Mouse (Mus musculus) liver, embryonic 16.5 days (tissue): ENCODE data around the gene Tmem231. TPM values are rescaled to one million over a fixed set of nuclear protein-coding genes. Genes with fewer than 3 reads are reported as not detected.

ENCODE experiments used
- ATAC-seq: fragments of 200-750 bp; cut with Nextera tagmentation; 2 replicates; pipeline ENCODE4 v1.8.0; 2017; ENCODE audit warnings: low read depth, mild to moderate bottlenecking, moderate number of reproducible peaks, moderate library complexity
- H3K27ac ChIP-seq: fragments of 300-500 bp; sonication (generic); 2 replicates; pipeline ENCODE4 v1.5.1; 2014; ENCODE audit warnings: mild to moderate bottlenecking, low read length
- H3K27me3 ChIP-seq: fragments of 300-500 bp; sonication (generic); 2 replicates; pipeline ENCODE4 v1.6.1; 2014; ENCODE audit warnings: low read depth, low read length, mixed read lengths; ENCODE audit not compliant: control insufficient read depth, insufficient read depth
- H3K36me3 ChIP-seq: fragments of 300-500 bp; sonication (generic); 2 replicates; pipeline ENCODE4 v1.6.1; 2014; ENCODE audit warnings: mild to moderate bottlenecking; ENCODE audit not compliant: control insufficient read depth, insufficient read depth
- H3K4me1 ChIP-seq: fragments of 300-500 bp; sonication (generic); 2 replicates; pipeline ENCODE4 v1.6.1; 2014; ENCODE audit warnings: low read depth, low read length, mixed read lengths; ENCODE audit not compliant: control insufficient read depth
- H3K4me2 ChIP-seq: fragments of 300-500 bp; sonication (generic); 2 replicates; pipeline ENCODE4 v1.6.1; 2014; ENCODE audit warnings: low read depth, low read length, mixed read lengths
- H3K4me3 ChIP-seq: fragments of 300-500 bp; sonication (generic); 2 replicates; pipeline ENCODE4 v1.5.1; 2014; ENCODE audit warnings: low read depth, mild to moderate bottlenecking, low read length
- H3K9ac ChIP-seq: fragments of 300-500 bp; sonication (generic); 2 replicates; pipeline ENCODE4 v1.6.1; 2014; ENCODE audit warnings: low read depth, low read length
- H3K9me3 ChIP-seq: fragments of 300-500 bp; sonication (generic); replicated peaks from 2 replicates; pipeline ENCODE4 v1.6.1; 2016; ENCODE audit warnings: low read length; ENCODE audit not compliant: control insufficient read depth
- WGBS: fragments of 180-500 bp; shearing (Covaris S2); extraction: QIAGEN DNeasy Blood & Tissue Kit; methylation state at CpG from one replicate; pipeline ENCODE4 v1.1.7; 2014; ENCODE audit not compliant: insufficient replicate concordance; 5-methylcytosine and 5-hydroxymethylcytosine counted together
- polyA plus RNA-seq: library from polyadenylated mRNA; unstranded; fragments of >200 nt; fragmentation: Nextera tagmentation; extraction: Ambion mirVana; gene quantifications from 2 replicates; pipeline ENCODE4 v1.2.1, GENCODE M21; 2015

The Tmem231 gene
- polyA plus RNA-seq, 1 experiment from 2014 or later: 1.8 TPM

DNA sequence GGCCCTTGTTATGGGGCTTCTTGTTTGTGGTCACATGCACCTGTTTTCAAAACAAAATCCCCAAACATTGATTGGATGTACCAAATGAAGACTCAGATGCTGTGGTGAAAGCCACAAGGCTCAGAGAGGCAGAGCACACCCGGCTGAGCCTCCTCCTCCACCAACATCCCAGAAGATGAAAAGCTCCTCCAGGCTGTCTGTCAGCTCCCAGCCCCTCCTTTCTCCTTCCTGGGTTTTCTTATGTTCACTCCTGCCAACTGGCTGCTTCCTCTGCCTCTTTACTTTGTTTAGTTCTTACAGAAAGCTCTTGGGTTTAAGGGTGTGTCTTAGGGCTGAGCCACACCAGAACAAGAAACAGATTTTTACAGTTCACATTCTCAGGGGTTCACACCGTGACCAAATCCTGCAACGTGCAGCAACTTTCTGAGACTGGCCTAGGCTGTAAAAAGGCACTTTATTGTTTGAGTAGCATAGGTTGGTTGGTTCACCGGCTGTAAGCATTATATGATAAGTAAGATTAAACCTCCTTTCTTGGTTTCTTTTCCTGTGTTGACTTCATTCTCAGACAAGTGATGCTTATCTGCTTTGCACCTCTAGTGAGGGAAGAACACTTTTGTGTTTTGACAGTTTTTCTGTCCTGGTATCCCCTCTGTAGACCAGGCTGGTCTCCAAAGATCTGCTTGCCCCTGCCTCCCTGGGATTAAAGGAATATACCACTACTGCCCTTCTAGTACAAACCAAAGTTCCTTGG lies 21.3 kb upstream of the Tmem231 start:
- no peak overlapping the region for H3K4me3 ChIP-seq
- no peak overlapping the region for H3K9ac ChIP-seq
- peaks cover 30% of the 10 kb centered on the region for H3K36me3 ChIP-seq
- 64% methylated on average over 4 of the region's 4 CpGs for WGBS
- no peak overlapping the region for H3K27ac ChIP-seq
- no peaks in the 10 kb centered on the region for H3K9me3 ChIP-seq
- H3K27me3 ChIP-seq: no peaks in the 10 kb centered on the region
- no peak for ATAC-seq
- H3K4me1 ChIP-seq: no peaks in the 10 kb centered on the region
- no peak overlapping the region for H3K4me2 ChIP-seq

DNA sequence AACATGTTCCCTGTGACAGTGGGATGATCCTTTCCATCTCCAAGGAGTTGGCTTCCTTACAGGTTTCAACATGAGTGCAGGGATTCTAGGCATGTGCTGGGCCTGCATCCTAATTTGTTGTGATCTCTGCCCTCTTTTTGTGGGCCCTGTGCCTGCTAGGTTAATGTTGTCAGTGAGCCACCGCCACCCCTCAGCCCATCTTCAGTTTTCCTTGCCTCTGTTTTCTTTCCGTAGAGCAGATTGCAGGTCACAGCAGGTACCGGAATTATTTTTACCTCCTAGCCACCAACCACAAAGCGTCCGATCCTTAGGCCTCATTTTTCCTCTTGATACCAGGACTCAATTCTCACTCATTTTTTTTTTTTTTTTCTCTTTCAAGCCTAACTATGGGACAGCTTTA lies 18.3 kb upstream of the Tmem231 start:
- ATAC-seq: no peak
- Histone ChIP-seq H3K4me2 (no peak overlapping the region), H3K27me3 (no peaks in the 10 kb centered on the region), H3K9ac (no peak overlapping the region), H3K27ac (no peak overlapping the region), H3K36me3 (peaks cover 38% of the 10 kb centered on the region), H3K4me1 (no peaks in the 10 kb centered on the region), H3K9me3 (no peaks in the 10 kb centered on the region), H3K4me3 (no peak overlapping the region)
- 88% methylated on average over 5 of the region's 5 CpGs for whole genome bisulfite sequencing

DNA sequence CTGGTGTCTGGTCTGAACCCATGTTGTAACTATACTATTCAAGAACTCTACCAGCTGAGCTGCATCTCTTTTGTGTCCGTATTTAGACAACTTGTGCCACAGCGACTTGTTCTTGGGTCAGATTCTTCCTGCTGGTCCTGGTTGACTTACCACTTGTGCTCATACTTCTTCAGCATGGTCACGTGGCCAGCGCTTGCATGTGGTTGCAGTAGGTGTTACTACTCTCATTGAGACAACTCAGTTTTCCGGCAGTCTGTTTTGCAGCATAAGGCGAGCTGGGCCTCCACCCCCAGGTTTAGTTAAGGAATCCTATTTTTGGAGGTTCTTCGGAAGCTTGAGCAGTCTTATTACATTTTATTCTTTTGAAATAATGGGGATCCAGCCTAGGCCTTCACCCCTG lies 17.6 kb upstream of the Tmem231 start:
- Histone ChIP-seq H3K9me3 (no peaks in the 10 kb centered on the region), H3K27me3 (no peaks in the 10 kb centered on the region), H3K9ac (no peak overlapping the region), H3K4me3 (no peak overlapping the region), H3K4me1 (no peaks in the 10 kb centered on the region), H3K36me3 (peaks cover 33% of the 10 kb centered on the region), H3K4me2 (no peak overlapping the region), H3K27ac (no peak overlapping the region)
- ATAC-seq: no peak
- 89% methylated on average over 7 of the region's 7 CpGs for WGBS

DNA sequence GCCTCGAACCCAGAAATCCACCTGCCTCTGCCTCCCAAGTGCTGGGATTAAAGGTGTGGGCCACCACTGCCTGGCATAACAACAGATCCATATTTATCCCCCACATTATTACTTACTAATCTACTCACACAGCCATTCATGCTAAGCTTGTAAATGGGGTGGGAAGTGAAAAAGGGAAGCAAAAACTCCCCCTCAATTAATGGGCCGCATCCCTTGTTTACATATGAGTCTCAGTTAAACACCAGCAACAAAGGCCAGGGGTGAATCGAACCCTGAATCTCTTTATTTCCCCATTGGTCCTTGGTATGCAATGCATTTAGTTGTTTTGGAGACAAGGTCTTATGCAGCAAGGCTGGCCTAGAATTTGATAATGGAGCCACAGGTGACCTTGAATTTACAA lies 17.2 kb upstream of the Tmem231 start:
- Histone ChIP-seq H3K36me3 (peaks cover 32% of the 10 kb centered on the region), H3K4me1 (no peaks in the 10 kb centered on the region), H3K27ac (no peak overlapping the region), H3K9me3 (no peaks in the 10 kb centered on the region), H3K27me3 (no peaks in the 10 kb centered on the region), H3K4me2 (no peak overlapping the region), H3K4me3 (no peak overlapping the region), H3K9ac (no peak overlapping the region)
- no peak for ATAC-seq
- WGBS: 79% methylated on average over 3 of the region's 3 CpGs

DNA sequence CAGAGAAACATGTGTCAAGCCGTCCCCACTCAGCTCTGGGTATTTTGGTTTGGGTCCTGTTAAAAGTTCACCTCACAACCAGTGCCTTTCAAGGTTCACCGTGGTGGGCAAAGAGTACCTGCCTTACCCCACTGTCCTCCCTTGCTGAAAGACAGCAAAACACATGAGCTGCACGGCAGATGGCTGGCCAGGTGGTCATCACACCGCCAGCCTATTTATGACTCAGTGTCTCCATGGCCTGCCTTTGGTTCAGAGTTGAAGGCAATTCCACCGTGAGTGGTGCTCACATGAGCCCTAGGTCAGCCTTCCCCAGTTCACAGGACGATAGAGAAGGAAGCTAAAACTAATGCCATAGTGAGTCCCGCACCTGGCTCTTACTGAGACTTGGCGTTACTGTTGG lies 14.3 kb upstream of the Tmem231 start:
- Histone ChIP-seq H3K27ac (no peak overlapping the region), H3K9me3 (no peaks in the 10 kb centered on the region), H3K4me2 (no peak overlapping the region), H3K4me1 (no peaks in the 10 kb centered on the region), H3K9ac (no peak overlapping the region), H3K36me3 (peaks cover 31% of the 10 kb centered on the region), H3K27me3 (no peaks in the 10 kb centered on the region), H3K4me3 (no peak overlapping the region)
- 85% methylated on average over 8 of the region's 8 CpGs for WGBS
- no peak for ATAC-seq

DNA sequence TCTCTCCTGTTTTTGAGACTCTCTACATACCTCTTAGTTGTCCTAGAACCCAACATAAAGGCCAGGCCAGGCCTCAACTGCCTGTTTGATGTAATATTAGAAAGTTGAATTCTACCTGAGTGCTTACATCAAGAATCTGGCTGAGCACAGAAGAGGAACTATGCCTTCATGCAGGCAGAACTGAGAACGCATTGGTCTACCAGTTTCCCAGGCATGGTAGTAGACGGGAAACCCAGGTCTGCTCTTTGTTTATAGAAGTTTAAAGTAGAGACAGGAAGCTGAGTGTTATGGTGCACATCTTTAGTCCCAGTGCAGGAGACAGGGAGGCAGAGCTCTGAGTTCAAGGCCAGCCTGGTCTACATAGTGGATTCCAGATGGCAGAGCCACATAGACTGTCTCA lies 13.5 kb upstream of the Tmem231 start:
- Histone ChIP-seq H3K4me2 (no peak overlapping the region), H3K27me3 (no peaks in the 10 kb centered on the region), H3K4me3 (no peak overlapping the region), H3K27ac (no peak overlapping the region), H3K9ac (no peak overlapping the region), H3K9me3 (no peaks in the 10 kb centered on the region), H3K4me1 (no peaks in the 10 kb centered on the region), H3K36me3 (peaks cover 30% of the 10 kb centered on the region)
- no peak for ATAC-seq
- WGBS: 72% methylated on average over 2 of the region's 2 CpGs

DNA sequence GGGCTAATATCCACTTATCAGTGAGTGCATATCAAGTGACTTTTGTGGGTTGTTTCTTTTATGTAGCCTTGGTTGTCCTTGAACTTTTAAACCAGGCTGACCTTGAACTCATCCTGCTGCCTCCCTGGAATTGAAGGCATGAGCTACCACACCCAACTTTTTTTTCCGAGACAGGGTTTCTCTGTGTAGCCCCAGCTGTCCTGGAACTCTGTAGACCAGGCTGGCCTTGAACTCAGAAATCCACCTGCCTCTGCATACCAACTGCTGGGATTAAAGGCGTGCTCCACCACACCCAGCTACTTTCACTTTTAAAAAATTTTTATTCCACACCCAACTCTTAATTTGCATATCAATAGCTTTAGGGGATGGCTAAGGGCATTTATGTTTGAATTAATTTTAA lies 9.9 kb upstream of the Tmem231 start:
- no peak for ATAC-seq
- H3K9me3 ChIP-seq: no peaks in the 10 kb centered on the region
- no peaks in the 10 kb centered on the region for H3K27me3 ChIP-seq
- no peak overlapping the region for H3K4me3 ChIP-seq
- peaks cover 28% of the 10 kb centered on the region for H3K36me3 ChIP-seq
- H3K4me1 ChIP-seq: peaks cover 16% of the 10 kb centered on the region
- no peak overlapping the region for H3K9ac ChIP-seq
- WGBS: 84% methylated on average over 2 of the region's 2 CpGs
- no peak overlapping the region for H3K27ac ChIP-seq
- H3K4me2 ChIP-seq: no peak overlapping the region

DNA sequence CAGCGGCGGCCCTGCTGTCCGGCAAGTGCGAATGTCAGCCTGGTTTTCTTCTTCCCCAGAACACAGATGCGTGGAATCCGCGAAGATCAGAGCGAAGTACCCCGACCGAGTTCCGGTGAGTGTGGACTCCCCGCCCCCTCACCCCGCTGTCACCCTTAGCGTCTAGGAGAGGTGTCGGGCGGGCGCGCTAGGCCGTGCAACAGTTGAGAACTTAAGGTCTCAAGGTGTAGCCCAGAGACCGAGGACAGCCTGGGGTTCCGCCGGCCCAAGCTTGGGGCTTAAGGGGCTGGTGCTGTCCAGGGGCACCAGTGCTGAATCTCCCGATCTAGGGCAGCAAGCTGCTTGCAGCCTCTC lies 7.4 kb upstream of the Tmem231 start:
- peak; percentile 14 for ATAC-seq
- Histone ChIP-seq H3K9me3 (no peaks in the 10 kb centered on the region), H3K4me3 (peak overlapping the region; percentile 96), H3K4me1 (peaks cover 18% of the 10 kb centered on the region), H3K36me3 (peaks cover 15% of the 10 kb centered on the region), H3K27ac (peak overlapping the region; percentile 89), H3K27me3 (no peaks in the 10 kb centered on the region), H3K9ac (peak overlapping the region; percentile 96), H3K4me2 (peak overlapping the region; percentile 76)
- 0% methylated on average over 23 of the region's 23 CpGs for WGBS

DNA sequence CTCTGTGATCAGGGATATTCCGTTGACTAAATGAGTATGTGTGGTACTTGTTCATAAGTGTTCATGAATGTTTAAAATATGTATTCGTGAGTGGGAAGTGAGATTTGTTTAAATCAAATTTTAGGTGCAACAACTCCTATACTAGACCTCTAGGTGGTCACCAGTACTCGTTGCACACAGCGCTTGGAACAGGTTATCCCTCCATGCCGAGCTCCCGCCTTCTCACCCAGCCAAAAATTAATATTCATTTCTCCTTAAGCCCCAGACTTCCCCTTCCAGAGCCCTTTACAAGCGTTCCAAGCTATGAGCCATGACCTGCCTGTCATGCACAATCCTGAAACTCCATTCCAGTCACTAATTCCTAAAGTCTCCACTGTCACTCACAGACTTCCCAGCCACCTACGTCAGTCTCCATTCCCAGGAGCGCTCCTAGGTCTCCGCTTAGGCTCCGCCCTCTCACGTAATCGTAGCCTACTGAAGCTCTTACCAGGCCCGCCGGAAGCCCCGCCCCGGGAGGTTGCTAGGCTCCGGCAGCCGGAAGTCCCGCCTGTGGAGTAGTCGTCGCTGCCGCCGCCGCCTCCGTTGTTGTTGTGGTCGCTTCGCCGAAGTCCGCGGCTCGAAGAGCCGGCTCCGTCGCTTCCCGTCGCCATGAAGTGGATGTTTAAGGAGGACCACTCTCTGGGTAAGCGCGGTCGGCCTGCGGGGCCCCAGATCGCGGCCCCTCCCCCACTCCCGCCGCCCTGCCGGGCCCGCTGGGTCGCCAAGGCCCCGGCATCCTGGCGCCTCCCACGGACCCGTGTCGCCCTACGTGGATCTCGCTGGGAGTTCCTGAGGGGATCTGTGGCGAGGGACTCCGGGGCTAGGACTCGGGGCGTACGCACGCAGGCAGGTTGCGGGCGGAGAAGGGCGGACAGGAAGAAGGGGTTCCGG lies 6.8 kb upstream of the Tmem231 start, which contains the start of gene Gabarapl2:
TSS of gene Gabarapl2 (plus strand) at position 533 of the 930 bp plus-strand sequence.
- Histone ChIP-seq H3K9me3 (no peaks in the 10 kb centered on the region), H3K27me3 (no peaks in the 10 kb centered on the region), H3K4me3 (peak within 1 kb of the TSS; percentile 96), H3K36me3 (peaks cover 11% of the 10 kb centered on the region), H3K27ac (peak within 1 kb of the TSS; percentile 93), H3K4me2 (peak within 1 kb of the TSS; percentile 76), H3K4me1 (peaks cover 18% of the 10 kb centered on the region), H3K9ac (peak within 1 kb of the TSS; percentile 96)
- peak; percentile 92 for ATAC-seq
- under 1% methylated on average over 62 of the region's 65 CpGs for WGBS
